Mouse (Mus musculus) layer of hippocampus, adult 11-12 months (tissue): ENCODE data around the gene Rufy1.
"Not testable (repeated sequence)": the region's sequence is repeated elsewhere in the genome, so short reads cannot be mapped to it uniquely, and the experiment has no call there.

Experiments
- DNase-seq: peaks from one replicate; pipeline ENCODE4 v3.0.0; 2022; ENCODE audit warnings: low spot score

Gene Rufy1

GRCm38 (mm10) chr11:50377892-50378684, 52.8 kb downstream of the Rufy1 start:
- peak; percentile 84 for DNase-seq

- DNase-seq: peak; percentile 99
Measured at GRCm38 (mm10) chr11:50376911-50377891, 53.7 kb downstream of the Rufy1 start, which contains the start of gene Hnrnph1. Hnrnph1 (plus strand) TSS chr11:50376990.

DNA sequence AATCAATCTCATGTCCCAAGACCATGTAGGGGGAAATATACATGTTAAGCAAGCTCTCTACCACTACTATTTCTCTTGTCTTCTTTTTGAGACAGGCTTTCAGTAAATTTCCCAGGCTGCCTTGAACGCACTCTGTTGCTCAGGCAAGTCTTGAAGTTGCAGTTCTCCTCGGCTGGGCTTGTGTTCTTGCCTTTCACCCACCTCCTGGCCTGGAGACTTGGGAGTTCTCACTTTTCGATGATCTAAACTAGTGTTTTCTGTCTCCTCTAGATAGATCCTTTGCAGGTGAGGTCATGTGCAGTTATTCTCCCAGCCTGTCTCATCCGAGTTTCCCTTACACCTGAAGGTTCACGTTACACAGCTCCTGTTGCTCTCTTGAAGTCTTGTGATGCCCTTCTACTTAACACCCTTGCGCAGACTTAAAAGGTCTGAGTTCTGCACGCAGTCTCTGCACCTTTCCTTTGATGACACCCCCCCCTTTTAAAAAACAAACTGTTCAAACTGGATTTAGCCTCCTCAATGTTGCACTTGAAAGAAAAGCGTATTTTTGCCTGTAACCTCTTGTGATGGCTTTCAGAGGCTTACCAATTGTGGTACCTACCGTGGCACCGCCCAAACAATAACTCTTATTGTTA, 54.7 kb downstream of the Rufy1 start:
- no peak for DNase-seq

DNA sequence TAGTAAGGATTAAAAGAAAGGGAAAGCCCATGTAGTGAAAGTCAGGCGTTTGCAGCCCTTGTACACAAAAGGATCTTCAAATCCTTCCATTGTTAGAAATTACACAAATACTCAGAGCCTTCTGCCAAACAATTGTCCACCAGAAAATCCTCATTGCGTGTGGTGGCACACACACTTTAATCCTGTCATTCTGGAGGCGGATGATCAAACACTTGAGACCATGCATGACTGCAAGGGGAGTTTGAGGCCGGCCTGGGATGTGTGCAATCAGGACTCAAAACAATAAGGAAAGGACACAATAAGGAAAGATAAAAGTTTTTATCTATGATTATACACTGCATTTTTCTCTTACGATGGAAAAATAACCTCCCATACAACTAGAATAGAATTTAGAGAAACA, 55.5 kb downstream of the Rufy1 start:
- no peak for DNase-seq

- DNase-seq: no peak
Measured at GRCm38 (mm10) chr11:50374286-50375015, 56.5 kb downstream of the Rufy1 start.

DNA sequence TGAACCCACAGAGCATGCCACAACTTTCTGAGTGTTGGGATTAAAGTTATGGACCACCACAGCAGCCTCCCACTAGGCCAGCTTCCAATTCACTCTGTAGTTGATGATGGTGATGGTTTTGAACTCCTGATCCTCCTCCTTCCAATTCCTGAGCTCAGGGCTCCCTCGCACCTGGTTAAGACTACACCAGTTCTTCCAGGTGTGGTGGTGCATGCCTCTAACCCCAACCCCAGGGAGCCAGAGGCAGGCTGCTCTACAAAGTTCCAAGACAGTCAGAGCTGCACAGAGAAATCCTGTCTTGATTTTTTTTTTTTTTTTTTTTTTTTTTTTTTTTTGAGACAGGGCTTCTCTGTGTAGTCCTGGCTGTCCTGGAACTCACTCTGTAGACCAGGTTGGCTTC, 57.3 kb downstream of the Rufy1 start:
- no peak for DNase-seq

- DNase-seq: no peak
Measured at GRCm38 (mm10) chr11:50373086-50373485, 57.8 kb downstream of the Rufy1 start.

DNA sequence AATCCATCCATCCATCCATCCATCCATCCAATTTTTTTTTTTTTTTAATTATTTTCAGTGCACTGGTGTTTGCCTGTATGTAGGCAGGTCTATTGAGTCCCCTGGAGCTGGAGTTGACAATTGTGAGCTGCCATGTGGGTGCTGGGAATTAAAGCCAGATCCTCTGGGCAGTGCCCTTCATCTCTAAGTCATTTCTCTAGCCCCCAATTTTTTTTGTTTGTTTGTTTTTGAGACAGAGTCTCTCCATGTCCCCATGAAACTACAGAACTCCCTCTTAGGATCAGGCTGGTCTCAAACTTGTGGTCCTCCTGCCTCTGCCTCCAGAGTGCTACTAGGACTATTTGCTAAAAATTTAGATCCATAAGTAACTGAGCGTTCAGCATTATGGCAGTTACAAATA, 59.0 kb downstream of the Rufy1 start:
- DNase-seq: no peak

- DNase-seq: peak; percentile 61
Measured at GRCm38 (mm10) chr11:50371399-50371841, 59.5 kb downstream of the Rufy1 start.

DNA sequence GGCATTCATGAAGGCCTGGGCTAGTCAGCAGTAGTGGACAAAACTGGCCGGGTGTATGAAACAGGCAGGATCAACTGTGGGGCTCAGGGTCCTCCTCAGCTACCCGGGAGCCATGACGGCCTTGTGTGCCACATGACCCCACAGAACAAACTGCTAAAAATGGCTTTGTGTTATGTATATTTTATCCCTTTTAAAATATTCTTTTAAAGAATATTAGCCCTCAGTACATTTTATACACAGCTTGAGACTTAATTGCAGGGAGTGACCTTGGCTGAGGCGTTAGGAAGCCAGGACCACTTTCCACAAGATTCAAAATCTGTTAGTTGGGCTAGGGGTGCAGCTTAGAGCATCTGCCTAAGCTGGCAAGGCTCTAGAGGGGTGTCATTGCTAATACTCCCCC, 60.0 kb downstream of the Rufy1 start:
- peak; percentile 7 for DNase-seq

DNA sequence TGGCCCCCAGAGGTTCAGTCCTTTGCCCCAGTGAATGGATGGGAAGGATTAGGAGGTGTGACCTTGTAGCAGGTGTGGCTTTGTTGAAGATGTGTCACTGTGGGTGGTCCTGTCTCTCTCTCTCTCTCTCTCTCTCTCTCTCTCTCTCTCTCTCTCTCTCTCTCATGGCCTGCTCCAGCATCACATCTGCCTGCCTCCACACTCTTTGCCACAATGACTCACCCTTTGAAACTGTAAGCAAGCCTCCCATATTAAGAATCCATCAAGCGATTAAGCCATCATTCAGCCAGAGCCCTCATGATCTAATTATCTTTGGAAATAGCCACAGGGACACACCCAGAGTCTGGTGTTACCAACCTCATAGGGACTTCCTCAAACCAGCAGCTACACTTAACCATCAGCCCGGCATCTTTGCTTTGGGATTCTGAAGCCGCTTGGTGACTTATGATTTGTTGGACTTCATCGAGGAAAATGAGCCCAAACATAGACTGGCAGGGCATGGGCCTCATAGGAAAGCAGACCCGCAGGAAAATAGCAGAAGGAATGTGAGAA, 61.5 kb downstream of the Rufy1 start:
- DNase-seq: no peak

GRCm38 (mm10) chr11:50367531-50367930, 63.4 kb downstream of the Rufy1 start:
- no peak for DNase-seq

DNA sequence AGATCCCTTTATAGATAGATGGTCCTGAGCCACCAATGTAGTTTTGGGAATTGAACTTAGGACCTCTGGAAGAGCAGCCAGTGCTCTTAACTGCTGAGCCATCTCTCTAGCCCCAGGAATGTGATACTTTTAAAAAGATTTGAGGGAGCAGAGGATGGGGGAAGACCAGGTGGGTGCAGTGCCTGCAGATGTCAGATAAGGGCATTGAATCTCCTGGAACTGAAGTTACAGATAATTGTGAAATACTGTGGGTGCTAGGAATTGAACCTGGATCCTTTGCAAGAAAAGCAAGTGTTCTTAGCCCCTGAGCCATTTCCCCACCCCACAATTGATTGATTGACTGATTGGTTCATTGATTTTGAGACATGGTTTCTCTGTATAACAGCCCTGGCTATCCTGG, 65.6 kb downstream of the Rufy1 start:
- no peak for DNase-seq

DNA sequence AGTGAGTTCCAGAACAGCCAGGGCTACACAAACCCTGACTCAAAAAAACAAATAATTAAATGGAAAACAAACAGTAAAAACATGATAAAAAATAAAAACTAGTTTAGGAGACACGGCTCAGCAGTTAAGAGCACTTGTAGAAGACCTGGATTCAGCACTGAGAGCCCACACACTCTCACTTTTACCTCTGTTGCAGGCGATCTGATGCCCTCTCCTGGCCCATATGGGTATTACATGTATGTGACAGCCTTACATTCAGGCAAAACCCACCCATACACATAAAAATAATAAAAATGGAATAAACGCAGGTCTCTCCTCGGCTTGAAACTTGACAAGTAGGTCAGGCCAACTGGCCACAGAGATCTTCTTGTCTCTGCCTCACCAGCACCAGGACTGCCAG, 66.4 kb downstream of the Rufy1 start:
- DNase-seq: peak; percentile 90

GRCm38 (mm10) chr11:50361282-50361681, 69.6 kb downstream of the Rufy1 start:
- not testable (repeated sequence) for DNase-seq

DNA sequence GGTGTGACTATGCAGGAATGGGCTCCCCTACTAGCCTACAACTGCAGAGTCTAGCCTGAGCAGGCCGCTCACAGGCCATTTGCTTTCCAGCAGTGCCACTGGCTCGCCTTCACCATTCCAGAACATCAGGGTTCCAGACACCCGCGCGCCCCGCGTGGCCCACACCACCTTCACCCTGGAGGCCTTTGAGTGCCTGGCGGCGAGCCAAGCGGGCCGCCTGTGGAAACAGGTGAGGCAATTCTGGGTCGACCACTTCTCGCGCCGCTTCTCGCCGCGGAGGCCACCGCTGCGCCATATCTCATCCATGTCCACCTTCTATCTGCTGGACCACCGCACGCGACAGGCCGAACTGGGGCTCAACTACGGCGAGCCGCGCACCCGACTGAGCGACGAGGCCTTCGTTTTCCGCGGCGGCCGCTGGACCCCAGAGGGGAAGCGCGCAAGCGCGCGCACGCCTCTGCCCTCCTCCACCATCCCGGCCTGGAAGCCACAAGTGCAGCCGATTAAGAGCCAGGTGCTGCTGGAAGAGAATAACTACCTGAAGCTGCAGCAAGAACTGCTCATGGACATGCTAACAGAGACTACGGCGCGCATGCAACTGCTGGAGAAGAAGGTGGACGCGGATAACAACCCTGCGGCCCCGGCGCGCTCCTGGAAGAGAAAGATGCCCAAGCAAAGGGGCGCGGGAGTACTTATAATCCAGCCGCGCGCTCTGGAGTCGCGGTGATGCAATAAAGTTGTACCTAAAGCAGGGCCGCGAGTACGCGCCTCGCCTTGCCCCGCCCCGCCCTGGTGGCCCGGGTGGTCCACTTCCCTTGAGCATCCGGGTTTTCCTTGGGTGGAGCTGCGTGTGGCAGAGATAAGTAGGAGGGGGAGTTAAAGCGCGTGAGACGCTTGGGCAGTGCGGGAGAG, 71.7 kb downstream of the Rufy1 start:
- DNase-seq: peak; percentile 68

- no peak for DNase-seq
Measured at GRCm38 (mm10) chr11:50355395-50355794, 75.5 kb downstream of the Rufy1 start.

DNA sequence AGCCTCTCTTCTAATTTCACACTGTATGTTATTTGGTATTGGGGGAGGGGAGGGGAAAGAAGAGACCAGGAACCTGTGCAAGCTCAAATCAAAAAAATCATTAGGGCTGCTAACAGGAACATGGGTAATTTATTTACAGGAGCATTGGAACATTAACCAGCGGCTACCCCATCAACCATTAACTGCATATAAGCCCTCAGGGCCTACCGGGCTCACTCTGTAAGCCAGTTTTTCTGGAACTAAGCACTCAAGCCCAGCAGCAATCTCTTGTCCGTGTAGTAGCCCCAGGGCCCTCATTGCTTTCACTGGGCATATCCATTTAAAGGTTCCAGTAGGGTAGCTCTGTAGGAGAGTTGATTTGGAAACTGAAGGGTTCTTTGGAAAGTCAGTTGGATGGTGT, 76.1 kb downstream of the Rufy1 start:
- DNase-seq: no peak

- DNase-seq: no peak
Measured at GRCm38 (mm10) chr11:50354162-50354561, 76.8 kb downstream of the Rufy1 start, which contains the start of gene Cby3. Cby3 (plus strand) TSS chr11:50354462.

- DNase-seq: no peak
Measured at GRCm38 (mm10) chr11:50352177-50352576, 78.7 kb downstream of the Rufy1 start.
